Mouse (Mus musculus) liver, adult 2 months (tissue): ENCODE data around the gene Mei4. TPM values are rescaled to one million over a fixed set of nuclear protein-coding genes. Genes with fewer than 3 reads are reported as not detected.

Experiments used
- DNase-seq: peaks from one replicate; pipeline ENCODE4 v3.0.0-alpha.2; 2011; ENCODE audit warnings: low read depth, low spot score; ENCODE audit errors: extremely low read depth
- H3K27ac ChIP-seq: fragments of 200-500 bp; replicated peaks from 2 replicates; pipeline ENCODE4 v1.5.1; 2012; ENCODE audit warnings: low read depth, mild to moderate bottlenecking, control low read depth, inconsistent platforms, low read length; ENCODE audit not compliant: insufficient read depth
- H3K27me3 ChIP-seq: fragments of 200-500 bp; 2 replicates; pipeline ENCODE4 v1.6.1; 2012; ENCODE audit warnings: mild to moderate bottlenecking, moderate library complexity, low read length, inconsistent platforms; ENCODE audit not compliant: control insufficient read depth, insufficient read depth
- H3K36me3 ChIP-seq: fragments of 200-500 bp; 2 replicates; pipeline ENCODE4 v1.6.1; 2012; ENCODE audit warnings: low read length, inconsistent platforms; ENCODE audit not compliant: control insufficient read depth, insufficient read depth
- H3K4me1 ChIP-seq: fragments of 200-500 bp; 2 replicates; pipeline ENCODE4 v1.6.1; 2011; ENCODE audit warnings: low read length; ENCODE audit not compliant: control insufficient read depth, insufficient read depth
- H3K4me3 ChIP-seq: fragments of 200-500 bp; 2 replicates; pipeline ENCODE4 v1.5.1; 2011; ENCODE audit warnings: low read depth, mild to moderate bottlenecking, control low read depth, low read length, moderate library complexity; ENCODE audit not compliant: insufficient read depth
- H3K79me2 ChIP-seq: fragments of 200-500 bp; 2 replicates; pipeline ENCODE4 v1.6.1; 2012; ENCODE audit warnings: inconsistent platforms, mild to moderate bottlenecking, low read length, moderate library complexity; ENCODE audit not compliant: control insufficient read depth, insufficient read depth
- H3K9ac ChIP-seq: fragments of 200-500 bp; 2 replicates; pipeline ENCODE4 v1.6.1; 2012; ENCODE audit warnings: low read depth, mild to moderate bottlenecking, control low read depth, inconsistent platforms, low read length
- CTCF ChIP-seq: fragments of 200-500 bp; IDR thresholded peaks from 2 replicates; pipeline ENCODE4 v1.5.1; 2011; ENCODE audit warnings: low read depth, low read length, control low read depth
- POLR2A ChIP-seq: fragments of 200-500 bp; IDR thresholded peaks from 2 replicates; pipeline ENCODE4 v1.6.1; 2011; ENCODE audit warnings: low read length, control low read depth; ENCODE audit not compliant: insufficient read depth; ENCODE audit errors: extremely low read depth
- WGBS: fragments of 180-500 bp; shearing (Covaris S2); methylation state at CpG from one replicate; pipeline ENCODE4 v1.1.7; 2018; 5-methylcytosine and 5-hydroxymethylcytosine counted together
- polyA plus RNA-seq: library from polyadenylated mRNA; depleted of rRNA; stranded (reverse); fragments of >200 nt; gene quantifications from 2 replicates; pipeline ENCODE4 v1.2.3, GENCODE M21; 2012; rRNA removed
- total RNA-seq: library from RNA; depleted of rRNA; stranded (reverse); fragments of >200 nt; gene quantifications from 2 replicates; pipeline ENCODE4 v1.2.3, GENCODE M21; 2014; rRNA removed

Mei4 gene
- not detected in 2 replicates for total RNA-seq
- polyA plus RNA-seq = not detected in 2 replicates

GRCm38 (mm10) chr9:81863181-81863887, at the start of gene Mei4:
Gene Mei4, plus strand, starts transcription at chr9:81863670.
- whole genome bisulfite sequencing = 3% methylated on average over 32 of the region's 32 CpGs
- Histone ChIP-seq H3K79me2 (no peaks in the 10 kb centered on the region), H3K36me3 (no peaks in the 10 kb centered on the region), H3K4me1 (no peaks in the 10 kb centered on the region), H3K4me3 (peak within 1 kb of the TSS; percentile 45; the same call in 1 of the 2 replicates), H3K27me3 (no peaks in the 10 kb centered on the region), H3K9ac (no peak within 1 kb of the TSS), H3K27ac (no peak within 1 kb of the TSS)
- peak; percentile 8 for DNase-seq
- TF ChIP-seq CTCF (0 out of 2 replicates have a peak, but pooled peaks have one; percentile 1), POLR2A (no peak)

DNA sequence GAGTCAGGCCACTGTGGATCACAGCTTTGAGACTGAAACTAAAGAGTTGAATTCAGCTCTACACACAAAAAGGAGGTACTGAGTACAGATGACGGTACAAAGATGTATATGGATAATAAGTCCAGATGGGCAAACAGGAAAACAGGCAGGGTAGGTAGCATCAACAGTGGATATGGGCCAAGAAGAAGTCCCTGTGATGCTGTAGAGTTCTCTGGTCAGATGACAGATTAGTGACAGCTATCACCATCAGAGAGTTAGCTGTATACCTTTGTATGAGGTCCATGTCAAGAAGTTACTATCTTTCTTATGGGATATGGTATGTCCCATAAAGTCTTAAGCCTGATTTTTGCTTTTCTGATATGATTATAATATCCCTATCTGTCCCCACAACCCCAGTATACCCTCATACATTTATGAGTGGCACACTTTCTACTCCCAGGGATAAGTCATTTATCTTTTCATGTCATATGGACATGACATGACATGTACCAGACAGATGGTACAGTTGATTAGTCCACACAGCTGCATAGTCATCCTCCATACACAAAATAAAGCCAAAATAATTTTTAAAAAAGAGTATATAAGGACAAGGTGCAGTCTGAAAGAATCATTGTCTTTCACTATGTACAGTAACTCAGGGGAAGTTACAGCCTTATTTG, 43.6 kb upstream of the Mei4 start:
- Histone ChIP-seq H3K36me3 (no peaks in the 10 kb centered on the region), H3K27ac (no peak overlapping the region), H3K9ac (no peak overlapping the region), H3K27me3 (no peaks in the 10 kb centered on the region), H3K79me2 (no peaks in the 10 kb centered on the region), H3K4me1 (no peaks in the 10 kb centered on the region), H3K4me3 (no peak overlapping the region)
- TF ChIP-seq POLR2A (no peak), CTCF (no peak)
- 73% methylated on average over 1 of the region's 1 CpGs for WGBS
- DNase-seq = no peak

DNA sequence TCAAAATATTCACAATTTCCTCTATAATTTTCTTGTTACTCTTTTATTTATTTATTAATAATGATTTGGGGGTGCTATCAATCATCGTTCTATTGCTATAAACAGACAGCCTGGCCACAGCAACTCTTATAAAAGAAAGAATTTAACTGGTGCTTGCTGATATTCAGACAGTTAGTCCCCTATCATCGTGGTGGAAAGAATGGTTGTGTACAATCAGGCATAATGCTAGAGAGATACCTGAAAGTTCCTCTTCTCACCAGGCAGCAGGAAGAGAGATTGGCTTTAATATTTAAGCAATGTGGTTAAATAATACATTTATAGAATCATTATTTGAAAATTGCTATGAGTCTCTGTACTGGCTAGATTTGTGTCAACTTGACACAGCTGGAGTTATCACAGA, 35.9 kb upstream of the Mei4 start:
- WGBS = 66% methylated on average over 2 of the region's 2 CpGs

GRCm38 (mm10) chr9:81834056-81834455, 29.4 kb upstream of the Mei4 start:
- Histone ChIP-seq H3K27me3 (no peaks in the 10 kb centered on the region), H3K36me3 (no peaks in the 10 kb centered on the region), H3K9ac (no peak overlapping the region), H3K4me1 (no peaks in the 10 kb centered on the region), H3K79me2 (no peaks in the 10 kb centered on the region), H3K27ac (no peak overlapping the region), H3K4me3 (no peak overlapping the region)
- DNase-seq = no peak
- TF ChIP-seq POLR2A (no peak), CTCF (no peak)

More for the DNA sequence above, 35.9 kb upstream of the Mei4 start:
- H3K4me3 ChIP-seq = no peak overlapping the region
- no peaks in the 10 kb centered on the region for H3K36me3 ChIP-seq
- no peak overlapping the region for H3K9ac ChIP-seq
- TF ChIP-seq CTCF = no peak
- no peak for TF ChIP-seq POLR2A
- no peaks in the 10 kb centered on the region for H3K4me1 ChIP-seq
- no peak for DNase-seq
- H3K27ac ChIP-seq = no peak overlapping the region
- no peaks in the 10 kb centered on the region for H3K27me3 ChIP-seq
- H3K79me2 ChIP-seq = no peaks in the 10 kb centered on the region

DNA sequence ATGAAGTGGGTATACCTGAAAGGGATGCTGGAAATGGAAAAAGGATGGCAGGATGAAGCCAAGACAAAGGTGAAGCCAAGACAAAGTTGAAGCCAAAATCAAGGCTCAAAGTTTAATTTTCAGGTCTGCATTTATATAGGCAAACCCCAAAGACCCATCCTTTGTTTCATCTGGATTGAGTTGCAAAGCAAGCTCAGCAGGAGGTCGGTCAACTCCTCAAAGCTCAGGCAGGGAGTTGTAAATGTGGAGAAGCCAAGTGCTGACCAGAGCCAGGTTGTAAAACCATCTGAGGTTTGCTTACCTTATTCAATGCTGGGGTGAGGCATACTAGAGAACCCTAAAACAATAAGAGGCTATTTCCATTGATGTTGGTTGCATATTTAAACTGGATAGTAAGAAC, 4.6 kb upstream of the Mei4 start:
- H3K79me2 ChIP-seq = no peaks in the 10 kb centered on the region
- no peaks in the 10 kb centered on the region for H3K4me1 ChIP-seq
- no peaks in the 10 kb centered on the region for H3K36me3 ChIP-seq
- H3K4me3 ChIP-seq = no peak overlapping the region
- DNase-seq = no peak
- no peaks in the 10 kb centered on the region for H3K27me3 ChIP-seq
- H3K27ac ChIP-seq = no peak overlapping the region
- TF ChIP-seq POLR2A (no peak), CTCF (no peak)
- 15% methylated on average over 1 of the region's 1 CpGs for WGBS
- H3K9ac ChIP-seq = no peak overlapping the region

DNA sequence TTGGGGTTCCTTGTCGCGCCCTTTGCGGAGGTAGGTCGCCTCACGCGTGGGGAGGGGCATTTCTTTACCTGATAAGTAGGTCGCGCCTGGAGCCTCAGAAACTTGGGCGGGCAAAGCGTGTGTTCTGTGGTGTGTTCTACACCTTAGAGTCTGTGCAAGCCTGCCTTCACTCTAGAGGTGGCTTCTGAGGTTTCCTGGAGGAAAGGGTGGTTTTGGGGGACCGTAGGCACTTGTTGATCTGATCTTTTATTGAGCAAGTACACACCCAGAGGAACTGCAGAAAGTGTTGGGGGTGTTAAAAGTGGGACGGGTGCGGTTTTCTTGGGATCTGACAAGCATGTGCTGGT, 391 bp downstream of the Mei4 start:
- Histone ChIP-seq H3K27ac (no peak overlapping the region), H3K4me3 (peak overlapping the region; percentile 45; the same call in 1 of the 2 replicates), H3K4me1 (no peaks in the 10 kb centered on the region), H3K79me2 (no peaks in the 10 kb centered on the region), H3K36me3 (no peaks in the 10 kb centered on the region), H3K27me3 (no peaks in the 10 kb centered on the region), H3K9ac (no peak overlapping the region)
- WGBS = 12% methylated on average over 13 of the region's 13 CpGs
- no peak for DNase-seq
- TF ChIP-seq POLR2A = no peak
- no peak for TF ChIP-seq CTCF
